Mouse (Mus musculus) liver, postnatal 0 days (tissue): Measurements from ENCODE around the gene Gm17349.

ENCODE experiments used
- CTCF ChIP-seq: sonication (generic); IDR thresholded peaks from 2 replicates; pipeline ENCODE4 v1.5.1; 2016; ENCODE audit warnings: antibody characterized with exemption, low read depth
- EP300 ChIP-seq: IDR thresholded peaks from 2 replicates; pipeline ENCODE4 v1.6.1; 2016; ENCODE audit warnings: antibody characterized with exemption, low read depth, mild to moderate bottlenecking

DNA sequence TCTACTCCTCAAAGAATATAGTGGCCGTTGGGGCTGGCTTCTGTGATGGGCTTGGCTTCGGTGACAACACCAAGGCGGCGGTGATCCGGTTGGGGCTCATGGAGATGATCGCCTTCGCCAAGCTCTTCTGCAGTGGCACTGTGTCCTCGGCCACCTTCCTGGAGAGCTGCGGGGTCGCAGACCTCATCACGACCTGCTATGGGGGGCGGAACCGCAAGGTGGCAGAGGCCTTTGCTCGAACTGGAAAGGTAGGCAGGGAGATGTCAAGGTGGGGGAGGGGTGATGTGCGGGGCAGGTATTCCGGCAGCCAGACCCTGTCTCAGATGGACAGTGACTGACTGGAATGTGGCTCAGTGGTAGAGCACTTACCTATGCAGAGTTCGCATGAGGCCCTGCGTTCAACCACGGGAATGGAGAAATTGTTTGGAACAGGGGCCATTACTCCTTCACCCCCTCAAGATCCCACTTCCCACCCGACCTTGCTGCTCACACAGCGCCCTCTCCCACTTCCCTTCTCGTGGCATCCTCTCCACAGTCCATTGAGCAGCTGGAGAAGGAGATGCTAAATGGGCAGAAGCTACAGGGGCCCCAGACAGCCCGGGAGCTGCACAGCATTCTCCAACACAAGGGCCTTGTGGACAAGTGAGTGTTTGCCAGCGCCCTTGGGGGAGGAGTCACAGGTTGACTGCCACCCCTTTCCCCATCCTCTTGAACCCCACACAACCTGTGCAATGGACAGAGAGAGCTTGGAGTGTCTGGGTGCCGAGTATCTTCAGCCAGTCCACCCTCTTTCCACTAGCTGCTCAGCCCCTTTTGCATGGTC lies 16.8 kb upstream of the Gm17349 start:
- TF ChIP-seq CTCF (no peak), EP300 (no peak)
